Mouse (Mus musculus) small intestine, adult 2 months (tissue): ENCODE results near the gene Mbd5. TPM values are rescaled to one million over a fixed set of nuclear protein-coding genes. Genes with fewer than 3 reads are reported as not detected.
A peak's percentile ranks its signal among the peaks of the same experiment; 100 is the strongest.

Source experiments
- H3K27ac ChIP-seq: fragments of 200-500 bp; 2 replicates; pipeline ENCODE4 v1.5.1; 2012; ENCODE audit warnings: low read depth, low read length, control low read depth, inconsistent platforms; ENCODE audit not compliant: insufficient read depth
- H3K27me3 ChIP-seq: fragments of 200-500 bp; 2 replicates; pipeline ENCODE4 v1.6.1; 2012; ENCODE audit warnings: mild to moderate bottlenecking, moderate library complexity, low read length, inconsistent platforms; ENCODE audit not compliant: control insufficient read depth, insufficient read depth
- H3K36me3 ChIP-seq: fragments of 200-500 bp; 2 replicates; pipeline ENCODE4 v1.6.1; 2012; ENCODE audit warnings: mild to moderate bottlenecking, low read length, control low read depth, inconsistent platforms; ENCODE audit not compliant: control insufficient read depth, insufficient read depth
- H3K4me1 ChIP-seq: fragments of 200-500 bp; 2 replicates; pipeline ENCODE4 v1.6.1; 2012; ENCODE audit warnings: low read length, inconsistent platforms, mixed read lengths; ENCODE audit not compliant: control insufficient read depth, insufficient read depth, insufficient read length
- H3K4me3 ChIP-seq: fragments of 200-500 bp; 2 replicates; pipeline ENCODE4 v1.5.1; 2012; ENCODE audit warnings: low read depth, mild to moderate bottlenecking, control low read depth, inconsistent platforms, low read length, moderate library complexity
- CTCF ChIP-seq: fragments of 200-500 bp; IDR thresholded peaks from 2 replicates; pipeline ENCODE4 v1.5.1; 2012; ENCODE audit warnings: low read depth, mild to moderate bottlenecking, control low read depth, inconsistent platforms, low read length, moderate library complexity, mixed read lengths; ENCODE audit not compliant: insufficient replicate concordance, insufficient read length; ENCODE audit errors: extremely low read depth
- POLR2A ChIP-seq: fragments of 200-500 bp; IDR thresholded peaks from 2 replicates; pipeline ENCODE4 v1.6.1; 2012; ENCODE audit warnings: low read depth, mild to moderate bottlenecking, control low read depth, inconsistent platforms, low read length, moderate library complexity
- WGBS: fragments of 180-500 bp; shearing (Covaris S2); methylation state at CpG from one replicate; pipeline ENCODE4 v1.1.7; 2018; 5-methylcytosine and 5-hydroxymethylcytosine counted together
- polyA plus RNA-seq: library from polyadenylated mRNA; depleted of rRNA; stranded (reverse); fragments of >200 nt; gene quantifications from 2 replicates; pipeline ENCODE4 v1.2.3, GENCODE M21; 2012

The Mbd5 gene
- polyA plus RNA-seq, 1 experiment = 3.4 TPM

DNA sequence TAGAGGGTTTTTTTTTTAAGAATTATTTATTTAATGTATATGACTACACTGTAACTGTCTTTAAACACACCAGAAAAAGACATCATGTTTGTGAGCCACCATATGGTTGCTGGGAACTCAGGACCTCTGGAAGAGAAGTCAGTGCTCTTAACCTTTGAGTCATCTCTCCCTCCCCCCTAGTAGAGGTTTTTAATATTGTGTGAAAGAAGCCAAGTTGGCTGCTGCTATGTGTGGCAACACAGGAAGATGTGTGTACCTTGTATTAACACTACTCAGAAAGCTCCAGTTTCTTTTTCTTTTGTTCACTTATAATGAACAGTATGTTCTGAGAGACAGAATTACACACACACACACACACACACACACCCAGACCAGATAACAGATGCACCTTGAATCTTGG, 334.3 kb downstream of the Mbd5 start:
- no peak for TF ChIP-seq CTCF
- no peak for TF ChIP-seq POLR2A
- no peaks in the 10 kb centered on the region for H3K36me3 ChIP-seq
- no peaks in the 10 kb centered on the region for H3K27me3 ChIP-seq
- no peak overlapping the region for H3K4me3 ChIP-seq
- H3K27ac ChIP-seq = no peak overlapping the region
- no peaks in the 10 kb centered on the region for H3K4me1 ChIP-seq

DNA sequence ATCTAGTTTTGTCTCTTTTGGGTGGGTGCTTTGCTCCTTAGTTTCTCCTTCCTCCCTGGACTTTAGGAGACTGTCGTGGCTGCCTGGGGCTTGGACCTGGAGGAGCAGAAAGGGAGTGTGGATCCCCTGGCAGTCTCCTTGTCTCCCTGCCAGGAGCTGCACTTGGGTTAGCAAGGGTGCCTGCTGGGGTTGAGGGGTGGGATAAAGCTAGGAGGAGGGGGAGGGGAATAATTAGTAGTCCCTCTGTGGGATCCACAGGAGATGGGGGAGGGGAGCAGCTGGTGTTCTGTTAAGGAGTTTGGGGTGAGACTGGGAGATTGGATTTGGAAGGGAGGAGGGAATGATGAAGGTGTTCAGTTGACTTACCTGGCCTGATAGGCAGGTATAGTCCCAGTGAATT, 337.7 kb downstream of the Mbd5 start:
- Histone ChIP-seq H3K27ac (no peak overlapping the region), H3K27me3 (no peaks in the 10 kb centered on the region), H3K36me3 (no peaks in the 10 kb centered on the region), H3K4me1 (no peaks in the 10 kb centered on the region), H3K4me3 (no peak overlapping the region)
- TF ChIP-seq CTCF (no peak), POLR2A (no peak)
- 43% methylated on average over 1 of the region's 1 CpGs for WGBS

DNA sequence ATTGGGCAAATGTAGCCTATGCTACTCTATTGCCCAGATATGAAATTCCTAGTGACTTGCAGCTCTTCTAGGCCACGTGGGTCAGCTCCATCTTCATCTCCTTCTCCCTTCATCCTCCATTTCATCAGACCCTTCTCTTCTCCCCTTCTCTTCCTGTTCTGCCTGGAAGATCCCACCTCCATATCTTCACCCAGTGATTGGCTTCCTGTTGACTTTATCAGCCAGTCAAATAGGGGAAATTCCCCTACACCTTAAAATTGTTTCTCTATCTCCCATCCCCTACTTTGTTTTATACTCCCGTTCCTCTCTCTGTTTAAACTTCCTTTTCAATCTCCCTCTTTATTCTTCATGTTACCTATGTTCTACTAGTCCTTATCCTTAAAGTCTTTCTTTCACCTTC, 342.4 kb downstream of the Mbd5 start:
- TF ChIP-seq CTCF = no peak
- no peak for TF ChIP-seq POLR2A
- Histone ChIP-seq H3K4me1 (no peaks in the 10 kb centered on the region), H3K27ac (no peak overlapping the region), H3K36me3 (no peaks in the 10 kb centered on the region), H3K27me3 (no peaks in the 10 kb centered on the region), H3K4me3 (no peak overlapping the region)
- WGBS = 83% methylated on average over 2 of the region's 2 CpGs

DNA sequence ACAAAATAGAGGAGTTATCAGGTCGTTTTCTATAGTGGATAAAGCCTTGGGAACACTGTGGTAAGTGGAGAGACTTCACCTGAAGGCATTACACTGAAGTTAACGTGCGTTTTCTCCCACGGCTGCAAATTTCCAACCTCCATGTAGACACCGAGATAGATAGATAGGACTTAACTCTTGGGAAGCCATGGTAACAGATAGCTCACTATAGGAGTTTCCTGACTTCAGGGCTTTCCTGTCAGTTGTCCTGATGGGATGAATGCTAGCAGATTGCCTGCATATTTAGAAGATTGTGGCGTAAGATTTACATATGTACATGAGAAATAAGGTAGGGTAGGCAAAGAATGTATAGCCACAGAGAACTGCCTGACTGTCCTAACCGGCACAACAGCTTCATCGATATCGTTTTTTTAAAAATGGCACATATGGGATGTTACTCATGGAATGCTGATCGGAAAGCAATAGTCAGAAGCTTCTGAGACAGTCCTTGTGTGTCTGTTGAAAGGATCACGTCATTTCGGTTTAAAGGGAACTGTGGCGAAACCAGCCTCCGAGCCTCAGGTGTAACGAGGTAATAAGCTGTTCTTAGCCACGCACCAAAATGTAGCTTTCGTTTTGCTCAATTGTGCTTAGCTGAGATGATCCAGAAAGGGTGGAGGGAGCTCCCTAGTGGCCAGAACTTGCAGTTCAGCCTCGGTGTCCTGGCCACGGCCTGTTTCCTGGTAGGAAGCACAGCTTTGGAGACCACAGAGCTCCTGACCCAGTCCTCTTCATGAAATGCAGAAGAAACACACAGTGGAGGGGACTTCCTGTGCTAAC, 363.5 kb downstream of the Mbd5 start:
- no peak overlapping the region for H3K27ac ChIP-seq
- no peaks in the 10 kb centered on the region for H3K4me1 ChIP-seq
- peak overlapping the region; percentile 50 for H3K4me3 ChIP-seq
- no peaks in the 10 kb centered on the region for H3K27me3 ChIP-seq
- H3K36me3 ChIP-seq = no peaks in the 10 kb centered on the region
- TF ChIP-seq CTCF = peak; percentile 86
- no peak for TF ChIP-seq POLR2A
- WGBS = 18% methylated on average over 19 of the region's 19 CpGs

DNA sequence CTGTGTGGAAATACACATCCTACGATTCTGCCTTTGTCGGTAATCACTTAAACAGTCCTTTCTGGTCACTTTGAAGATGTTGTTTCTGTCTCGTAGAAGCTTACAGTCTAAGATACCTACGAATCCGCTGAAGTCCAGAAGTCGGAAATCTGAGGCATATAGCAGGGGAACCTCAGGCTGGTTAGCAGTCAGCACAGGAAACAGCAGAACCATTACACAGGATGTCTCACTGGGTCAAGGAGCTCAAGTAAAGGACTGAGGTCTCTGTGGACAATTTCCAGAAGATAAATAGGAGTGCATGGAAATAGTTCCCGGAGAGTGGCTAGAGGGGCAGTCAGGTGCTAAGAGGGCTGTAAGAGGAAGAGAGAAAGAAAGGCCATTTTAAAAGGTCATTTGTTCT, 384.3 kb downstream of the Mbd5 start:
- TF ChIP-seq CTCF (no peak), POLR2A (no peak)
- 89% methylated on average over 7 of the region's 7 CpGs for WGBS
- no peak overlapping the region for H3K4me3 ChIP-seq
- no peaks in the 10 kb centered on the region for H3K4me1 ChIP-seq
- no peaks in the 10 kb centered on the region for H3K27me3 ChIP-seq
- no peak overlapping the region for H3K27ac ChIP-seq
- H3K36me3 ChIP-seq = no peaks in the 10 kb centered on the region

DNA sequence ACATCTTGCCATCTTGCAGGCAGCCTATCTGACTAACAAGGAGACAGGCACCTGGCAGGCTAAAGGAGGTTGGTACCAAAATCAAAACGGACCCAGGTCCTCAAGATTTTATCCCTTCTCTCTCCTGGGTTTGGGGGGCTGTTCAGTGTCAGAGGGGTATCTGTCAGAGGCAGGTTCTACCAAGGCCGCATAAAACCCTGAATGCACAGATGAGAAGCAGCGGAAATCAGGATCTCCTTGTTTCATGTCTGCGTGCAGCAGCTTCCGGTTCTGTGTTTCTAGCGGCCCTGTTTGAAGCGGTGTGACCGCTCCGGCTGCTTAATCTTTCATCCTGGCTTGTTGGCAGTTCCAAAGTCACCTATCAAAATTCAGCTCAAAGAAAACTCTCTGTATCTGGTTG, 386.0 kb downstream of the Mbd5 start:
- Histone ChIP-seq H3K27ac (no peak overlapping the region), H3K36me3 (no peaks in the 10 kb centered on the region), H3K4me3 (no peak overlapping the region), H3K4me1 (no peaks in the 10 kb centered on the region), H3K27me3 (no peaks in the 10 kb centered on the region)
- 91% methylated on average over 9 of the region's 9 CpGs for WGBS
- TF ChIP-seq POLR2A (no peak), CTCF (no peak)

DNA sequence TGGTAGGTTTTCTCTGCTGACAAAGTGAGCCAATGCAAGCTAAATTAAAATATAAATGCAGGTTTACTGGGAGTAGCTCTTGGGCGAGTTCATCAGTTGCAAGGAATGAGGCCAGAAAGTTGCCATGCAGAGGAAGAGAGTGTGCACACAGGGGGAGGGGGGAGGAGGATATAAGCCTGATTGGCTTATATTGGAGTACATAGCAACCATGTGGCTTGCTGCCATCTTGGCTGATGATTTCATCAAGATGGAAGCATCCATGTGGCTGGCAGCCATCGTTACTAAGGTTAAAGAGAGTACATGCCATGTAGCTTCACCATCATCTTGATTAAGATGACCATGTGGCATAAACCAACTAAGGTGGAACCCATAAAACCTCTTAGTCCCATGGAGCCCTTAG, 395.0 kb downstream of the Mbd5 start:
- Histone ChIP-seq H3K4me1 (peaks cover 4% of the 10 kb centered on the region; the same call in 1 of the 2 replicates), H3K27ac (no peak overlapping the region), H3K4me3 (no peak overlapping the region), H3K27me3 (no peaks in the 10 kb centered on the region), H3K36me3 (no peaks in the 10 kb centered on the region)
- 86% methylated on average over 2 of the region's 2 CpGs for WGBS
- no peak for TF ChIP-seq CTCF
- no peak for TF ChIP-seq POLR2A

DNA sequence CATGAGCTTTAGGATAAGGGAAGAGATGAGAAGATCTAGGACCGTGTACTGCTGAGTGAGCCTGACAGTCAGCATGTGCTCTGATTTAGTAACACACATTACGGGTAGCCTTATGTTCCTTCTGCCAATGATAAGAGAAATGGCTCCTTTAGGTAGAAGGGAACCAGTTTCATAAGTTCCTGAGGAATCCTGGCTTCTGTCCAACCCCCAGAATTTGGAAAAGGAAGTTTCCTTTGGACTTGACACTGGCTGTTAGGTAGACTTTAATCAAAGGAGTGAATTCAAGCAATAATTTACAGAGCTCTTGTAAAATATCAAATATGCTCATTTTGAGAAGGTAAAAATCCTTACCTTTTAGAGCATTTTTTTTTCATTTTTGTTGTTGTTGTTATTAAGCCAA, 396.5 kb downstream of the Mbd5 start:
- Histone ChIP-seq H3K36me3 (no peaks in the 10 kb centered on the region), H3K27ac (no peak overlapping the region), H3K4me1 (peaks cover 15% of the 10 kb centered on the region; the same call in 1 of the 2 replicates), H3K4me3 (no peak overlapping the region), H3K27me3 (no peaks in the 10 kb centered on the region)
- TF ChIP-seq POLR2A (no peak), CTCF (no peak)
- 25% methylated on average over 2 of the region's 2 CpGs for WGBS
